Mouse (Mus musculus) cerebellum, adult 9-10 months (tissue): ENCODE results near the gene Cd300e.

Source experiments
- DNase-seq: peaks from one replicate; pipeline ENCODE4 v3.0.0; 2022

Cd300e gene

GRCm38 (mm10) chr11:115062077-115062476, at the start of gene Cd300e:
Gene Cd300e, minus strand, starts transcription at chr11:115062177.
- no peak for DNase-seq

- DNase-seq: no peak
These were observed 48.3 kb upstream of the Cd300e start for GRCm38 (mm10) chr11:115110271-115110670.

GRCm38 (mm10) chr11:115108176-115108575, 46.2 kb upstream of the Cd300e start:
- no peak for DNase-seq

- DNase-seq: no peak
These were observed 45.5 kb upstream of the Cd300e start for GRCm38 (mm10) chr11:115107403-115107916.

- DNase-seq: no peak
These were observed 44.7 kb upstream of the Cd300e start for GRCm38 (mm10) chr11:115106638-115107037.

- DNase-seq: no peak
These were observed 43.0 kb upstream of the Cd300e start for GRCm38 (mm10) chr11:115104769-115105563.

- DNase-seq: no peak
These were observed 41.8 kb upstream of the Cd300e start for GRCm38 (mm10) chr11:115103470-115104413.

GRCm38 (mm10) chr11:115102116-115102515, 40.1 kb upstream of the Cd300e start:
- peak; percentile 14 for DNase-seq

GRCm38 (mm10) chr11:115101615-115102051, 39.7 kb upstream of the Cd300e start:
- DNase-seq: peak; percentile 7

GRCm38 (mm10) chr11:115100741-115101140, 38.8 kb upstream of the Cd300e start:
- peak; percentile 16 for DNase-seq

GRCm38 (mm10) chr11:115100032-115100621, 38.1 kb upstream of the Cd300e start:
- DNase-seq: no peak

GRCm38 (mm10) chr11:115099241-115099840, 37.4 kb upstream of the Cd300e start:
- no peak for DNase-seq

GRCm38 (mm10) chr11:115098203-115098932, 36.4 kb upstream of the Cd300e start:
- peak; percentile 79 for DNase-seq

GRCm38 (mm10) chr11:115092140-115092539, 30.2 kb upstream of the Cd300e start:
- DNase-seq: peak; percentile 64

GRCm38 (mm10) chr11:115091362-115091901, 29.5 kb upstream of the Cd300e start, which contains the start of gene Rab37:
Gene Rab37, plus strand, starts transcription at chr11:115091431.
- peak; percentile 78 for DNase-seq

- DNase-seq: no peak
These were observed 27.9 kb upstream of the Cd300e start for GRCm38 (mm10) chr11:115089853-115090252.

- DNase-seq: no peak
These were observed 24.2 kb upstream of the Cd300e start for GRCm38 (mm10) chr11:115086213-115086612.

GRCm38 (mm10) chr11:115085064-115085463, 23.1 kb upstream of the Cd300e start:
- DNase-seq: no peak

GRCm38 (mm10) chr11:115084595-115084994, 22.6 kb upstream of the Cd300e start:
- DNase-seq: peak; percentile 70

GRCm38 (mm10) chr11:115083376-115084139, 21.6 kb upstream of the Cd300e start:
- DNase-seq: peak; percentile 88

GRCm38 (mm10) chr11:115082196-115082595, 20.2 kb upstream of the Cd300e start:
- no peak for DNase-seq
